7 mouse cellular contexts compared by ENCODE assay signal in genomic region chr17:11978260-11978821, GRCm38 (mm10).
DNase-seq lines count a peak whose midpoint lies in the region; ATAC-seq lines count a peak whose summit lies in the region.

No protein-coding gene starts in this region.

- H3K4me1 ChIP-seq in neural tube, embryonic 11.5 days (ENCODE audit: control insufficient read depth, insufficient read depth, low read length), result peaks cover 9% of the 10 kb centered on the region
- peaks cover 12% of the 10 kb centered on the region for H3K4me1 ChIP-seq in forebrain, embryonic 14.5 days (ENCODE audit: control insufficient read depth, insufficient read depth, low read length)

- no peaks in the 10 kb centered on the region for H3K9me3 ChIP-seq in neural tube, embryonic 11.5 days (ENCODE audit: control insufficient read depth, low read length)
- no peaks in the 10 kb centered on the region for H3K9me3 ChIP-seq in forebrain, embryonic 14.5 days (replicated peaks; ENCODE audit: control insufficient read depth, low read length)

- H3K4me2 ChIP-seq in neural tube, embryonic 11.5 days (ENCODE audit: low read depth), result no peak overlapping the region
- no peak overlapping the region for H3K4me2 ChIP-seq in forebrain, embryonic 14.5 days (ENCODE audit: low read length)

- H3K9ac ChIP-seq in neural tube, embryonic 11.5 days (ENCODE audit: low read length), result 0 out of 2 replicates have a peak overlapping the region, but pooled peaks have one; percentile 7
- H3K9ac ChIP-seq in forebrain, embryonic 14.5 days (ENCODE audit: low read length), result no peak overlapping the region

- H3K27me3 ChIP-seq in neural tube, embryonic 11.5 days (ENCODE audit: control insufficient read depth, insufficient read depth, low read length), result no peaks in the 10 kb centered on the region
- H3K27me3 ChIP-seq in forebrain, embryonic 14.5 days (replicated peaks; ENCODE audit: control insufficient read depth, insufficient read depth, low read length), result no peaks in the 10 kb centered on the region

- no peaks in the 10 kb centered on the region for H3K36me3 ChIP-seq in neural tube, embryonic 11.5 days (ENCODE audit: control insufficient read depth, insufficient read depth, low read length)
- H3K36me3 ChIP-seq in forebrain, embryonic 14.5 days (ENCODE audit: control insufficient read depth, insufficient read depth, low read length), result no peaks in the 10 kb centered on the region

- H3K4me3 ChIP-seq in neural tube, embryonic 11.5 days (ENCODE audit: low read depth, low read length), result no peak overlapping the region
- H3K4me3 ChIP-seq in forebrain, embryonic 14.5 days (ENCODE audit: low read depth, low read length), result no peak overlapping the region

- no peak for ATAC-seq in neural tube, embryonic 11.5 days (ENCODE audit: insufficient read depth, low FRiP score, low TSS enrichment)
- peak; percentile 78 for ATAC-seq in forebrain, embryonic 14.5 days

- H3K27ac ChIP-seq in neural tube, embryonic 11.5 days (ENCODE audit: low read depth, low read length), result 0 out of 2 replicates have a peak overlapping the region, but pooled peaks have one; percentile 7
- peak overlapping the region; percentile 45; the same call in 1 of the 2 replicates for H3K27ac ChIP-seq in forebrain, embryonic 14.5 days (ENCODE audit: low read depth, low read length)

- DNase-seq in neural tube, embryonic 11.5 days (ENCODE audit: low spot score), result peak; percentile 32
- DNase-seq in neural tube, embryonic 10.5 days (ENCODE audit: extremely low spot score, low spot score), result no peak
- peak; percentile 72 for DNase-seq in forebrain, embryonic 14.5 days (ENCODE audit: low spot score)
- DNase-seq in layer of hippocampus, postnatal 36 days, result peak; percentile 41 to 62
- DNase-seq in retina, embryonic 14.5 days (ENCODE audit: low spot score), result peak; percentile 63
- no peak for DNase-seq in adrenal gland, adult (ENCODE audit: inconsistent age in 2 of 2, low spot score in 1 of 2)
- DNase-seq in B cell, adult 2 months, result no peak

- 40% methylated on average over 17 of the region's 17 CpGs for whole genome bisulfite sequencing in neural tube, embryonic 11.5 days
- WGBS in forebrain, embryonic 14.5 days, result 37% methylated on average over 17 of the region's 17 CpGs

Comparison
In these comparisons a context has a peak if more than half of its experiments do, and no peak if none do; other contexts are left out.
1. DNase-seq: peak in neural tube, embryonic 11.5 days (single experiment), forebrain, embryonic 14.5 days (single experiment), layer of hippocampus, postnatal 36 days (2 of 2) and retina, embryonic 14.5 days (single experiment); none in neural tube, embryonic 10.5 days (single experiment), adrenal gland, adult (0 of 2) and B cell, adult 2 months (0 of 2).